Mouse (Mus musculus): Measurements from ENCODE around the gene Itpripl1. TPM values are rescaled to one million over a fixed set of nuclear protein-coding genes. Genes with fewer than 3 reads are reported as not detected.
A peak's percentile ranks its signal among the peaks of the same experiment; 100 is the strongest.
"Not testable (repeated sequence)": the region's sequence is repeated elsewhere in the genome, so short reads cannot be mapped to it uniquely, and the experiment has no call there.

The Itpripl1 gene
- 26.0 and 26.8 TPM in 2 replicates for polyA plus RNA-seq (2015; fragmentation: Nextera tagmentation; extraction: Ambion mirVana)

GRCm38 (mm10) chr2:127143158-127144063 is at the start of gene Itpripl1:
Gene Itpripl1, minus strand, starts transcription at chr2:127143442.
- Histone ChIP-seq H3K9me3 (no peaks in the 10 kb centered on the region), H3K9ac (peak within 1 kb of the TSS; percentile 47), H3K27ac (no peak within 1 kb of the TSS), H3K27me3 (no peaks in the 10 kb centered on the region), H3K4me3 (peak within 1 kb of the TSS; percentile 66), H3K4me2 (peak within 1 kb of the TSS; percentile 76), H3K4me1 (peaks cover 27% of the 10 kb centered on the region), H3K36me3 (peaks cover 23% of the 10 kb centered on the region)
- WGBS, result 3% methylated on average over 31 of the region's 31 CpGs
- ATAC-seq (ENCODE audit: insufficient number of reproducible peaks, low FRiP score, low TSS enrichment, low read depth), result peak; percentile 79

GRCm38 (mm10) chr2:127189574-127189973 is 46.3 kb upstream of the Itpripl1 start:
- Histone ChIP-seq H3K27ac (no peak overlapping the region), H3K9ac (no peak overlapping the region), H3K4me1 (no peaks in the 10 kb centered on the region), H3K4me3 (no peak overlapping the region), H3K4me2 (no peak overlapping the region), H3K9me3 (no peaks in the 10 kb centered on the region), H3K36me3 (no peaks in the 10 kb centered on the region), H3K27me3 (no peaks in the 10 kb centered on the region)
- no peak for ATAC-seq (ENCODE audit: insufficient number of reproducible peaks, low FRiP score, low TSS enrichment, low read depth)

GRCm38 (mm10) chr2:127182598-127183381 is 39.5 kb upstream of the Itpripl1 start:
- peak overlapping the region; percentile 71 for H3K9ac ChIP-seq
- no peaks in the 10 kb centered on the region for H3K36me3 ChIP-seq
- peak; percentile 98 for ATAC-seq (ENCODE audit: insufficient number of reproducible peaks, low FRiP score, low TSS enrichment, low read depth)
- peak overlapping the region; percentile 87 for H3K27ac ChIP-seq
- peak overlapping the region; percentile 55 for H3K4me3 ChIP-seq
- 2% methylated on average over 17 of the region's 17 CpGs for WGBS
- H3K27me3 ChIP-seq, result no peaks in the 10 kb centered on the region
- peak overlapping the region; percentile 70 for H3K4me2 ChIP-seq
- no peaks in the 10 kb centered on the region for H3K4me1 ChIP-seq
- H3K9me3 ChIP-seq, result no peaks in the 10 kb centered on the region

GRCm38 (mm10) chr2:127166261-127166660 is 23.0 kb upstream of the Itpripl1 start:
- ATAC-seq (ENCODE audit: insufficient number of reproducible peaks, low FRiP score, low TSS enrichment, low read depth); H3K27ac ChIP-seq; H3K9ac ChIP-seq; H3K36me3 ChIP-seq; H3K4me1 ChIP-seq; H3K4me2 ChIP-seq; H3K4me3 ChIP-seq; H3K9me3 ChIP-seq; H3K27me3 ChIP-seq: not testable (repeated sequence)
- 3% methylated on average over 1 of the region's 1 CpGs for WGBS

- Histone ChIP-seq H3K27me3 (0 out of 2 replicates have a peak, but pooled peaks cover 5% of the 10 kb centered on the region), H3K27ac (no peak overlapping the region), H3K36me3 (no peaks in the 10 kb centered on the region), H3K9me3 (no peaks in the 10 kb centered on the region), H3K4me2 (no peak overlapping the region), H3K9ac (no peak overlapping the region), H3K4me1 (no peaks in the 10 kb centered on the region), H3K4me3 (no peak overlapping the region)
- WGBS, result 59% methylated on average over 4 of the region's 4 CpGs
- no peak for ATAC-seq (ENCODE audit: insufficient number of reproducible peaks, low FRiP score, low TSS enrichment, low read depth)
Observed at GRCm38 (mm10) chr2:127165675-127166074, 22.4 kb upstream of the Itpripl1 start.

- Histone ChIP-seq H3K27me3 (no peaks in the 10 kb centered on the region), H3K27ac (no peak overlapping the region), H3K4me2 (no peak overlapping the region), H3K9me3 (no peaks in the 10 kb centered on the region), H3K4me1 (peaks cover 22% of the 10 kb centered on the region), H3K4me3 (no peak overlapping the region), H3K36me3 (peaks cover 11% of the 10 kb centered on the region), H3K9ac (no peak overlapping the region)
- no peak for ATAC-seq (ENCODE audit: insufficient number of reproducible peaks, low FRiP score, low TSS enrichment, low read depth)
- WGBS, result 79% methylated on average over 3 of the region's 3 CpGs
Observed at GRCm38 (mm10) chr2:127145699-127146098, 2.5 kb upstream of the Itpripl1 start.

GRCm38 (mm10) chr2:127142577-127143157 is 575 bp downstream of the Itpripl1 start:
- Histone ChIP-seq H3K4me2 (peak overlapping the region; percentile 76), H3K4me3 (peak overlapping the region; percentile 66), H3K36me3 (peaks cover 23% of the 10 kb centered on the region), H3K4me1 (peaks cover 33% of the 10 kb centered on the region), H3K9ac (peak overlapping the region; percentile 47), H3K9me3 (no peaks in the 10 kb centered on the region), H3K27ac (no peak overlapping the region), H3K27me3 (no peaks in the 10 kb centered on the region)
- WGBS, result 11% methylated on average over 6 of the region's 6 CpGs
- ATAC-seq (ENCODE audit: insufficient number of reproducible peaks, low FRiP score, low TSS enrichment, low read depth), result no peak

- Histone ChIP-seq H3K9ac (no peak overlapping the region), H3K4me1 (peaks cover 35% of the 10 kb centered on the region)
- WGBS, result 81% methylated on average over 10 of the region's 10 CpGs
Observed at GRCm38 (mm10) chr2:127142031-127142430, 1.2 kb downstream of the Itpripl1 start.

GRCm38 (mm10) chr2:127140011-127140410 is 3.2 kb downstream of the Itpripl1 start:
- Histone ChIP-seq H3K4me2 (no peak overlapping the region), H3K4me3 (no peak overlapping the region), H3K9ac (no peak overlapping the region), H3K9me3 (no peaks in the 10 kb centered on the region), H3K27me3 (no peaks in the 10 kb centered on the region), H3K36me3 (peaks cover 23% of the 10 kb centered on the region), H3K27ac (no peak overlapping the region), H3K4me1 (peaks cover 43% of the 10 kb centered on the region)
- WGBS, result 92% methylated on average over 7 of the region's 7 CpGs
- ATAC-seq (ENCODE audit: insufficient number of reproducible peaks, low FRiP score, low TSS enrichment, low read depth), result no peak

More at GRCm38 (mm10) chr2:127142031-127142430, 1.2 kb downstream of the Itpripl1 start:
- no peak overlapping the region for H3K27ac ChIP-seq
- peak overlapping the region; percentile 76 for H3K4me2 ChIP-seq
- peak overlapping the region; percentile 66; the same call in 1 of the 2 replicates for H3K4me3 ChIP-seq
- no peak for ATAC-seq (ENCODE audit: insufficient number of reproducible peaks, low FRiP score, low TSS enrichment, low read depth)
- H3K9me3 ChIP-seq, result no peaks in the 10 kb centered on the region
- peaks cover 23% of the 10 kb centered on the region for H3K36me3 ChIP-seq
- no peaks in the 10 kb centered on the region for H3K27me3 ChIP-seq

GRCm38 (mm10) chr2:127139605-127140004 is 3.6 kb downstream of the Itpripl1 start:
- no peak for ATAC-seq (ENCODE audit: insufficient number of reproducible peaks, low FRiP score, low TSS enrichment, low read depth)
- H3K36me3 ChIP-seq, result peaks cover 23% of the 10 kb centered on the region
- H3K4me2 ChIP-seq, result no peak overlapping the region
- H3K9me3 ChIP-seq, result no peaks in the 10 kb centered on the region
- H3K27ac ChIP-seq, result no peak overlapping the region
- no peak overlapping the region for H3K9ac ChIP-seq
- peaks cover 43% of the 10 kb centered on the region for H3K4me1 ChIP-seq
- H3K4me3 ChIP-seq, result no peak overlapping the region
- no peaks in the 10 kb centered on the region for H3K27me3 ChIP-seq
- WGBS, result 92% methylated on average over 1 of the region's 1 CpGs

- no peak overlapping the region for H3K9ac ChIP-seq
- peaks cover 48% of the 10 kb centered on the region for H3K4me1 ChIP-seq
- peaks cover 23% of the 10 kb centered on the region for H3K36me3 ChIP-seq
- H3K4me2 ChIP-seq, result no peak overlapping the region
- WGBS, result 81% methylated on average over 8 of the region's 8 CpGs
- H3K27me3 ChIP-seq, result no peaks in the 10 kb centered on the region
- no peak for ATAC-seq (ENCODE audit: insufficient number of reproducible peaks, low FRiP score, low TSS enrichment, low read depth)
- H3K27ac ChIP-seq, result no peak overlapping the region
- H3K9me3 ChIP-seq, result no peaks in the 10 kb centered on the region
- H3K4me3 ChIP-seq, result no peak overlapping the region
Observed at GRCm38 (mm10) chr2:127139094-127139493, 4.1 kb downstream of the Itpripl1 start.

All from limb, embryonic 15.5 days (tissue).